Mouse (Mus musculus): ENCODE measurements around the gene Cfap45.

- no peak for TF ChIP-seq CTCF (IDR thresholded peaks at IDR 0.05 in 2 of 3, conservative IDR thresholded peaks at IDR 0.05 in 1 of 3; ENCODE audit: control insufficient read depth in 1 of 3, insufficient read depth in 1 of 3, low read depth in 2 of 3, low read length in 3 of 3, poor library complexity in 1 of 3, severe bottlenecking in 1 of 3)
- TF ChIP-seq POLR2AphosphoS2 (IDR thresholded peaks at IDR 0.05; ENCODE audit: low read length), result no peak
- TF ChIP-seq USF1 (IDR thresholded peaks at IDR 0.05; ENCODE audit: low read depth, low read length), result no peak
Measured at GRCm38 (mm10) chr1:172497428-172497827, 23.2 kb upstream of the Cfap45 start.
